Mouse (Mus musculus): ENCODE data around the gene Itgb2.

- TF ChIP-seq EP300 (IDR thresholded peaks at IDR 0.05; ENCODE audit: insufficient read depth, low read depth, low read length) (no peak), CTCF (IDR thresholded peaks at IDR 0.05) (no peak)
Measured at GRCm38 (mm10) chr10:77532020-77532413, 2.0 kb downstream of the Itgb2 start.

Measured in heart, adult 2 months (tissue).